Mouse (Mus musculus): ENCODE results near the gene Cct4. TPM values are rescaled to one million over a fixed set of nuclear protein-coding genes. Genes with fewer than 3 reads are reported as not detected.

Cct4 gene
- total and polyA plus RNA-seq, 3 experiments = 482 to 874 (median 569) TPM

DNA sequence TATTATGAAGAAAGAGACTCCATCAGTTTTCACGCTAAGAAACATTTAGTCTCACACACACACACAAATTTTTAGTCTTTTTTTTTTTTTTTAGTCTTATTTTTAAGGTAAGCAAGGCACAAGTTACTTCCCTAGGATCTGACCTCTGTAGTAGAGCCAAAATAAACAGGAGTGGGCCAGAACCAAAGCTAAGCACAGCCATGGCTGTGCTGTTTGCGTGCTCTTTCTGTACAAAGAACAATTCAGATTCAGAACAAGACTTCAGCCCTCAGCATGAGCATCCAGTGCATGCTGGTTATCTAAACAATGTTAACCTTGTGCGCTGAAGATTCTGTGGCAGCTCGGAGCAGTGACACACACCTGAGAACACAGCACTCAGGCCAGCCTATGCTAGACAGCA is 25.9 kb upstream of the Cct4 start:
- Histone ChIP-seq H3K27me3 (replicated peaks) (no peaks in the 10 kb centered on the region), H3K4me2 (ENCODE audit: insufficient read depth, low read depth, poor library complexity, severe bottlenecking) (no peak overlapping the region), H3K27ac (ENCODE audit: insufficient read depth, low read depth) (no peak overlapping the region), H3K79me2 (replicated peaks; ENCODE audit: control insufficient read depth, extremely low read depth, insufficient read depth, poor library complexity, severe bottlenecking) (no peaks in the 10 kb centered on the region; the same call in 1 of the 2 replicates), H3K4me1 (ENCODE audit: control insufficient read depth in 1 of 2, insufficient read depth in 2 of 2) (peaks cover 0 to 4% of the 10 kb centered on the region in 2 experiments; a peak in 2 of 4 replicates), H3K9me3 (replicated peaks; ENCODE audit: low read length) (peaks cover 11% of the 10 kb centered on the region), H3K4me3 (replicated peaks in 1 of 3; ENCODE audit: low read depth in 2 of 3, low read length in 2 of 3, poor library complexity in 1 of 3) (no peak overlapping the region), H3K9ac (ENCODE audit: insufficient read depth, low read depth) (no peak overlapping the region), H3K36me3 (replicated peaks in 1 of 2; ENCODE audit: control insufficient read depth in 1 of 2, insufficient read depth in 1 of 2, low read length in 1 of 2) (peaks cover 4 to 24% of the 10 kb centered on the region in 2 experiments)
- in situ Hi-C loops (cut with MboI; ENCODE audit: low pct_ligation_motif_present, low pct_unique_long_range_greater_than_20kb, low sequenced_read_pairs) (no loop called here), dilution Hi-C loops (cut with MboI; ENCODE audit: extremely low pct_ligation_motif_present, extremely low pct_unique_long_range_greater_than_20kb, low sequenced_read_pairs) (no loop called here)
- TF ChIP-seq PAX5 (IDR thresholded peaks at IDR 0.05; ENCODE audit: low read length) (no peak), ETS1 (conservative IDR thresholded peaks at IDR 0.05; ENCODE audit: low read depth, low read length) (no peak), E2F4 (IDR thresholded peaks at IDR 0.05; ENCODE audit: insufficient replicate concordance, low read depth, low read length) (no peak), CTCF (conservative IDR thresholded peaks at IDR 0.05 in 1 of 2, IDR thresholded peaks at IDR 0.05 in 1 of 2; ENCODE audit: low read depth in 2 of 2, low read length in 2 of 2) (no peak), RCOR1 (conservative IDR thresholded peaks at IDR 0.05; ENCODE audit: low read depth, low read length) (no peak), MEF2A (IDR thresholded peaks at IDR 0.05; ENCODE audit: borderline replicate concordance, low read depth, low read length) (no peak)
- DNase-seq (ENCODE audit: extremely low read depth) = no peak

DNA sequence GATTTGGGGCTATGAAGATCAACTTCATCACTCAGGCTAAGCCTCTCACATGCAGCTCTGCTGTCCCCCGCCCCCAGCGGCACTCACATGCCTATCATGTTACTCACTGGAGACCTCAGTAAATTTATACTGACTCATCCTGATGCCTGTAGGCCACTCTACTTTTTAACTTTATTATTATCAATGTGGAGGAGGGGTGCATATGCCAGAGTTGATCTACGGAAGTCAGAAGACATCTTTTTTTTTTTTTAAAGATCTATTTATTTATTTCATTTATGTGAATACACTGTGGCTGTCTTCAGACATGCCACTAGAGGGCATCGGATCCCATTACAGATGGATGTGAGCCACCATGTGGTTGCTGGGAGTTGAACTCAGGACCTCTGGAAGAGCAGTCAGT is 24.8 kb upstream of the Cct4 start:
- dilution Hi-C loops (cut with MboI; ENCODE audit: extremely low pct_ligation_motif_present, extremely low pct_unique_long_range_greater_than_20kb, low sequenced_read_pairs) = no loop called here

DNA sequence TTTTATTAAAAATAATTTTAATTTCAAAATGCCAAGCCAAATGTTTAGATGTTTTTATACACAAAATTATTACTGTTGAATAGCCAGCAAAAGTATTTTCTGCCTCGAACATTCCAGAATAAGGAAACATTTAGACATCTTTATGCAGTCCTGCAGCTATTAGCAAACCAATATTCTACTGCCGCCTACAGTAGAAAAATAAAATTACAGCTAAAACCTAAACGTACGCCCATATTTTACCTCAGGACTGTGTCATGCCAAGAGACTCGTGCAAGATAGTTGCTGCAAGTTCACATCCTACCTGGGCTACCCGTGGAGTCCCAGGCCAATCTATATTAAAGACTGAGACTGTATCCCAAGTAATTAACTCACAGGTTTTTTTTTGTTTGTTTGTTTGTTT is 20.8 kb upstream of the Cct4 start:
- in situ Hi-C loops (cut with MboI; ENCODE audit: low pct_ligation_motif_present, low pct_unique_long_range_greater_than_20kb, low sequenced_read_pairs) = no loop called here
- H3K36me3 ChIP-seq (replicated peaks in 1 of 2; ENCODE audit: control insufficient read depth in 1 of 2, insufficient read depth in 1 of 2, low read length in 1 of 2) = peaks cover 4 to 36% of the 10 kb centered on the region in 2 experiments
- no peak overlapping the region for H3K4me3 ChIP-seq (replicated peaks in 1 of 3; ENCODE audit: low read depth in 2 of 3, low read length in 2 of 3, poor library complexity in 1 of 3)
- peak; percentile 64 for DNase-seq (ENCODE audit: extremely low read depth)
- H3K27me3 ChIP-seq (replicated peaks) = no peaks in the 10 kb centered on the region
- dilution Hi-C loops (cut with MboI; ENCODE audit: extremely low pct_ligation_motif_present, extremely low pct_unique_long_range_greater_than_20kb, low sequenced_read_pairs) = no loop called here
- no peak overlapping the region for H3K9ac ChIP-seq (ENCODE audit: insufficient read depth, low read depth)
- H3K4me2 ChIP-seq (ENCODE audit: insufficient read depth, low read depth, poor library complexity, severe bottlenecking) = no peak overlapping the region
- H3K4me1 ChIP-seq (ENCODE audit: control insufficient read depth in 1 of 2, insufficient read depth in 2 of 2) = peaks cover 0 to 4% of the 10 kb centered on the region in 2 experiments; a peak in 1 of 4 replicates
- H3K9me3 ChIP-seq (replicated peaks; ENCODE audit: low read length) = peaks cover 21% of the 10 kb centered on the region
- peaks cover 9% of the 10 kb centered on the region for H3K79me2 ChIP-seq (replicated peaks; ENCODE audit: control insufficient read depth, extremely low read depth, insufficient read depth, poor library complexity, severe bottlenecking)
- no peak overlapping the region for H3K27ac ChIP-seq (ENCODE audit: insufficient read depth, low read depth)
- TF ChIP-seq RAD21 (IDR thresholded peaks at IDR 0.05; ENCODE audit: low read depth, low read length) (peak; percentile 97), SMC3 (IDR thresholded peaks at IDR 0.05; ENCODE audit: low read depth, low read length) (peak; percentile 77), ZKSCAN1 (IDR thresholded peaks at IDR 0.05; ENCODE audit: borderline replicate concordance, low read depth, low read length) (no peak), HCFC1 (IDR thresholded peaks at IDR 0.05; ENCODE audit: low read depth, low read length) (no peak), JUND (conservative IDR thresholded peaks at IDR 0.05; ENCODE audit: low read depth, low read length) (no peak; the same call in 1 of the 2 replicates), ZC3H11A (IDR thresholded peaks at IDR 0.05; ENCODE audit: low read depth, low read length) (peak; percentile 64), MAFK (IDR thresholded peaks at IDR 0.05; ENCODE audit: insufficient replicate concordance, low read length) (no peak), MXI1 (IDR thresholded peaks at IDR 0.05; ENCODE audit: low read depth, low read length) (no peak), CTCF (conservative IDR thresholded peaks at IDR 0.05 in 1 of 2, IDR thresholded peaks at IDR 0.05 in 1 of 2; ENCODE audit: low read depth in 2 of 2, low read length in 2 of 2) (peak; percentile 90 to 91)

More for the DNA sequence above, 24.8 kb upstream of the Cct4 start:
- Histone ChIP-seq H3K36me3 (replicated peaks in 1 of 2; ENCODE audit: control insufficient read depth in 1 of 2, insufficient read depth in 1 of 2, low read length in 1 of 2) (peaks cover 4 to 20% of the 10 kb centered on the region in 2 experiments), H3K9ac (ENCODE audit: insufficient read depth, low read depth) (no peak overlapping the region), H3K4me3 (replicated peaks in 1 of 3; ENCODE audit: low read depth in 2 of 3, low read length in 2 of 3, poor library complexity in 1 of 3) (no peak overlapping the region), H3K9me3 (replicated peaks; ENCODE audit: low read length) (peaks cover 11% of the 10 kb centered on the region), H3K27ac (ENCODE audit: insufficient read depth, low read depth) (no peak overlapping the region), H3K4me2 (ENCODE audit: insufficient read depth, low read depth, poor library complexity, severe bottlenecking) (no peak overlapping the region), H3K79me2 (replicated peaks; ENCODE audit: control insufficient read depth, extremely low read depth, insufficient read depth, poor library complexity, severe bottlenecking) (no peaks in the 10 kb centered on the region; the same call in 1 of the 2 replicates), H3K27me3 (replicated peaks) (no peaks in the 10 kb centered on the region), H3K4me1 (ENCODE audit: control insufficient read depth in 1 of 2, insufficient read depth in 2 of 2) (peaks cover 0 to 4% of the 10 kb centered on the region in 2 experiments; a peak in 3 of 4 replicates)
- TF ChIP-seq CTCF (conservative IDR thresholded peaks at IDR 0.05 in 1 of 2, IDR thresholded peaks at IDR 0.05 in 1 of 2; ENCODE audit: low read depth in 2 of 2, low read length in 2 of 2) (peak in 1 of 2 experiments; percentile 67; a peak in 2 of 4 replicates), MYC (IDR thresholded peaks at IDR 0.05; ENCODE audit: low read depth, low read length) (0 out of 2 replicates have a peak, but pooled peaks have one; percentile 19), ETS1 (conservative IDR thresholded peaks at IDR 0.05; ENCODE audit: low read depth, low read length) (no peak), SMC3 (IDR thresholded peaks at IDR 0.05; ENCODE audit: low read depth, low read length) (peak; percentile 31)
- in situ Hi-C loops (cut with MboI; ENCODE audit: low pct_ligation_motif_present, low pct_unique_long_range_greater_than_20kb, low sequenced_read_pairs) = no loop called here
- DNase-seq (ENCODE audit: extremely low read depth) = no peak
